Comparison of ENCODE assay signal across 13 mouse cellular contexts in the genomic region with DNA sequence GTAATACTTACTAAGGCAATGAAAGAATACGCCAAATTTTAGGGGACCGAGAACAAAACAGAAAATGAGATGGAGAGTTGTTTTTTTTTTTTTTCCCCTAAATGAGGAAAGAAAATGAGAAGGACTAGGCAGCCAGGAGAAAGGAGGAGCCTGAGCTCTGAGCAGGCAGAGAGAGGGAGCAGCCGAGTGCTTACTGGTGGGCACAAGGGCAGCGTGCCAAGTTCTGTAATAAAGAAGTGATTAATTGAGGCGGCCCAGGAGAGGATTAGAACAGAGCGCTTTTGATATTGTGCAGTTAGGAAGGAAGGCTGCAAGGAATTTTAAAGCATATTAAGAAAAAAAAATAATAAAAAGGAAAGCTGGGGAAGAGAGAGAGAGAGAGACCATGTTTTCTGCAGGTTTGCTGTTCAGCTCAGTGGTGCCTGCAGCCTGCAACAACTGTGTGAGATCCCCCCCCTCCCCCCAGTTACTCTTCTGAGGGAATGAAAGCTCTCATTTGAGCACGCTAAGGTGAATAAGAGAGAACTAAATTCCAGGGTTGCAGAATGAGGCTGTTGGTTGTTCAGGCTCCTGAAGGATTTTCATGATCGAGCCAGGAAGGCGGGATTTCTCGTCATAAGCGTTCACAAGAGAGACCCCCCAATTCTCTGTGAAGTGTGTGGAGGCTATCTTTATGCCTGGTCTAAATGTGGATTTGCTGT. TPM values are rescaled to one million over a fixed set of nuclear protein-coding genes. Genes with fewer than 3 reads are reported as not detected.
A peak's percentile ranks its signal among the peaks of the same experiment; 100 is the strongest.
DNase-seq lines count a peak whose midpoint lies in the region; ATAC-seq and TF ChIP-seq lines count a peak whose summit lies in the region.
"Had no signal": no experiment of that assay in that cellular context is flagged by ENCODE, and none has a peak within 500 bp of the region (broad histone marks: within the 10 kb centered on the region; RNA-seq: fewer than 3 reads in every experiment).

No protein-coding gene starts in this region.

- TF ChIP-seq CTCF in hindbrain, postnatal 0 days (IDR thresholded peaks at IDR 0.05; ENCODE audit: low read depth) = 0 out of 2 replicates have a peak, but pooled peaks have one; percentile 13
- TF ChIP-seq CTCF in midbrain, postnatal 0 days (IDR thresholded peaks at IDR 0.05) = no peak

- H3K9me3 ChIP-seq in forebrain, embryonic 12.5 days = no peaks in the 10 kb centered on the region
- H3K9me3 ChIP-seq in hindbrain, postnatal 0 days (ENCODE audit: low read length) = no peaks in the 10 kb centered on the region
- no peaks in the 10 kb centered on the region for H3K9me3 ChIP-seq in midbrain, postnatal 0 days (ENCODE audit: low read length)

- ATAC-seq in forebrain, embryonic 12.5 days (ENCODE audit: low FRiP score) = peak; percentile 84
- ATAC-seq in hindbrain, postnatal 0 days = peak; percentile 68; the same call in 1 of the 2 replicates
- peak; percentile 60; the same call in 1 of the 2 replicates for ATAC-seq in midbrain, postnatal 0 days (ENCODE audit: low FRiP score)
- ATAC-seq in monocyte, adult 5-6 weeks (replicated peaks; ENCODE audit: insufficient number of reproducible peaks, low FRiP score, low TSS enrichment, poor library complexity, severe bottlenecking) = no peak

- peak; percentile 38 for DNase-seq in left cerebral cortex, adult 11 months (ENCODE audit: low spot score)
- DNase-seq in left cerebral cortex, postnatal 36 days (ENCODE audit: low spot score in 2 of 2) = no peak
- peak; percentile 86 for DNase-seq in hindbrain, postnatal 0 days (ENCODE audit: low spot score)
- DNase-seq in midbrain, postnatal 0 days (ENCODE audit: low spot score) = peak; percentile 87
- no peak for DNase-seq in heart, postnatal 4 days
- no peak for DNase-seq in T-cell, adult 2 months (ENCODE audit: low spot score)
- DNase-seq: thymus, postnatal 14 days had no signal

- H3K4me2 ChIP-seq in forebrain, embryonic 12.5 days = peak overlapping the region; percentile 23; the same call in 1 of the 2 replicates
- 0 out of 2 replicates have a peak overlapping the region, but pooled peaks have one; percentile 5 for H3K4me2 ChIP-seq in hindbrain, postnatal 0 days (ENCODE audit: low read depth, low read length)
- H3K4me2 ChIP-seq in midbrain, postnatal 0 days (ENCODE audit: low read depth, low read length, poor library complexity, severe bottlenecking) = no peak overlapping the region
- H3K4me2 ChIP-seq: liver, embryonic 11.5 days had no signal

- peak overlapping the region; percentile 83 for H3K27ac ChIP-seq in forebrain, embryonic 12.5 days
- H3K27ac ChIP-seq in hindbrain, postnatal 0 days = no peak overlapping the region
- no peak overlapping the region for H3K27ac ChIP-seq in midbrain, postnatal 0 days (ENCODE audit: low read depth, low read length)

- H3K27me3 ChIP-seq in forebrain, embryonic 12.5 days = peaks cover 76% of the 10 kb centered on the region
- H3K27me3 ChIP-seq in hindbrain, postnatal 0 days (ENCODE audit: insufficient read depth, low read length) = peaks cover 23% of the 10 kb centered on the region
- H3K27me3 ChIP-seq in midbrain, postnatal 0 days (ENCODE audit: insufficient read depth, low read length) = peaks cover 28% of the 10 kb centered on the region

- H3K9ac ChIP-seq in forebrain, embryonic 12.5 days = no peak overlapping the region
- no peak overlapping the region for H3K9ac ChIP-seq in hindbrain, postnatal 0 days (replicated peaks; ENCODE audit: low read length)
- no peak overlapping the region for H3K9ac ChIP-seq in midbrain, postnatal 0 days (replicated peaks; ENCODE audit: low read length, poor library complexity, severe bottlenecking)

- H3K4me3 ChIP-seq in forebrain, embryonic 12.5 days (replicated peaks) = no peak overlapping the region
- no peak overlapping the region for H3K4me3 ChIP-seq in hindbrain, postnatal 0 days (ENCODE audit: low read length)
- H3K4me3 ChIP-seq in midbrain, postnatal 0 days (ENCODE audit: low read depth, low read length) = no peak overlapping the region

- WGBS in forebrain, embryonic 12.5 days = 29% methylated on average over 11 of the region's 11 CpGs
- WGBS in hindbrain, postnatal 0 days = 24% methylated on average over 11 of the region's 11 CpGs
- 42% methylated on average over 11 of the region's 11 CpGs for WGBS in midbrain, postnatal 0 days

- peaks cover 65% of the 10 kb centered on the region for H3K4me1 ChIP-seq in forebrain, embryonic 12.5 days
- H3K4me1 ChIP-seq in hindbrain, postnatal 0 days (ENCODE audit: insufficient read depth, low read length) = peaks cover 8% of the 10 kb centered on the region
- H3K4me1 ChIP-seq in midbrain, postnatal 0 days (ENCODE audit: insufficient read depth, low read length) = peaks cover 2% of the 10 kb centered on the region; the same call in 1 of the 2 replicates

- intact Hi-C loops in left cerebral cortex, postnatal 36 days (cut with DNase I) = no loop called here

- no peaks in the 10 kb centered on the region for H3K36me3 ChIP-seq in forebrain, embryonic 12.5 days (replicated peaks)
- H3K36me3 ChIP-seq in hindbrain, postnatal 0 days (ENCODE audit: insufficient read depth, low read length) = no peaks in the 10 kb centered on the region
- no peaks in the 10 kb centered on the region for H3K36me3 ChIP-seq in midbrain, postnatal 0 days (ENCODE audit: insufficient read depth, low read length)

RNA-seq across cellular contexts. Expression of a gene that starts 41.3 kb away (rescaled TPM):
- total RNA-seq in left cerebral cortex, postnatal 36 days (2021) = not detected
- 0.18 and 0.56 TPM in 2 replicates for polyA plus RNA-seq in forebrain, embryonic 12.5 days (2016; fragmentation: Nextera tagmentation; extraction: Ambion mirVana)
- 0.36 and 0.63 TPM in 2 replicates for total RNA-seq in hindbrain, postnatal 0 days (2014; rRNA removed)
- not detected in 2 replicates for polyA plus RNA-seq in hindbrain, postnatal 0 days (2015; fragmentation: Nextera tagmentation; extraction: Ambion mirVana)
- 0.24 TPM in 1 of 2 replicates, not detected in the other for total RNA-seq in midbrain, postnatal 0 days (2014; rRNA removed)
- not detected in 2 replicates for polyA plus RNA-seq in midbrain, postnatal 0 days (2015; fragmentation: Nextera tagmentation; extraction: Ambion mirVana)
- total RNA-seq in heart, postnatal 4 days (2021) = not detected
- total RNA-seq in monocyte, adult 5-6 weeks (2017) = 1.5 TPM in 1 of 3 replicates, not detected in the others
- total RNA-seq: gastrocnemius, adult 18-20 months had no signal
- polyA plus RNA-seq: heart, embryonic 16.5 days; kidney, embryonic 14.5 days; liver, embryonic 11.5 days had no signal

Comparison
In these comparisons a context has a peak if more than half of its experiments do, and no peak if none do; other contexts are left out.
1. DNase-seq: peak in left cerebral cortex, adult 11 months (single experiment), hindbrain, postnatal 0 days (single experiment) and midbrain, postnatal 0 days (single experiment); none in left cerebral cortex, postnatal 36 days (0 of 2), heart, postnatal 4 days (single experiment) and T-cell, adult 2 months (single experiment).